Mouse (Mus musculus): ENCODE data around the gene Wrap73. TPM values are rescaled to one million over a fixed set of nuclear protein-coding genes. Genes with fewer than 3 reads are reported as not detected.

Wrap73 gene
- 52.0 and 54.6 TPM in 2 replicates for polyA plus RNA-seq (2016; fragmentation: Nextera tagmentation; extraction: Ambion mirVana)

DNA sequence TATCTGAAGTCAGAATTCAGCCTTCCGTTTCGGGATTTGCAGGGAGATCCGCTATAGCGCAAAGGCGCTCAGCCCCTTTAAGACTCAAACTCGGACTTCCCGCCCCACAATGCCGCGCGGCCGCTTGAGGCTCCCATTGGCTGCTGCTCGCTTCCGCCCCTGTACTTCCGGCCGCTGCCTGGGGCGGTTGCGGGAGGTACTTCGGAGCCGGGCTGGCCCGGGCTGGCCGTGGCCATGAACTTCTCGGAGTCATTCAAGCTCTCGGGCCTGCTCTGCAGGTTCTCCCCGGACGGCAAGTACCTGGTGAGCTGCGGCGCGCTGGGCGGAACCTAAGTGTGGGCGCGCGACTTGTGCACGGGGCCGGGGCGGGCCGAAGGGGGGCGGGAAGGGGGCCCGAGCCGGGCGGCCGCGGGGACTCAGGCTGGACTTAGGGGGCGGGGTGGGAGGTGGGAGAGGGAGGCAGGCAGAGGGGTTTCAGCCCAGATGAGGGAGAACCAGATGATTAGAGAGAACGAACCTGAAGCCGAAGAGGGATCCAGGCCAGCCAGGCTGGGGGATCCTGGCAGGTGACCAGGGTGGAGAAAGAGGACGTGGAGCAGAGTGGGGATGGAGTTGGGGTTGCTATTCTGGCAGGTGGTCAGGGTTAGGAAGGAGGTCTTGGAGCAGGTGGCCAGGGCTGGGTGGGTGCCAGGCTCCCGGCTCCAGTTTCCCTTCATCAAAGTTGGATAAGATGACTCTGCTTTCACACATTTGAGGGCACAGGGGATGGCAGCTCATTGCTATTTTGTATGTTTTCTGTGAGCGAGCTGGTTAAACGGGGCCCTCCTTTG lies at the start of gene Wrap73:
Gene Wrap73, plus strand, starts transcription at position 162 of the 830 bp plus-strand sequence.
- H3K9me3 ChIP-seq = no peaks in the 10 kb centered on the region
- 2% methylated on average over 49 of the region's 49 CpGs for WGBS
- H3K4me2 ChIP-seq = peak within 1 kb of the TSS; percentile 86
- H3K9ac ChIP-seq = peak within 1 kb of the TSS; percentile 79
- peak within 1 kb of the TSS; percentile 77; the same call in 1 of the 2 replicates for H3K27ac ChIP-seq
- H3K36me3 ChIP-seq (replicated peaks) = peaks cover 18% of the 10 kb centered on the region
- peaks cover 44% of the 10 kb centered on the region for H3K27me3 ChIP-seq
- peak within 1 kb of the TSS; percentile 83 for H3K4me3 ChIP-seq (replicated peaks)
- peak; percentile 95 for ATAC-seq (ENCODE audit: low FRiP score)
- H3K4me1 ChIP-seq = peaks cover 38% of the 10 kb centered on the region

DNA sequence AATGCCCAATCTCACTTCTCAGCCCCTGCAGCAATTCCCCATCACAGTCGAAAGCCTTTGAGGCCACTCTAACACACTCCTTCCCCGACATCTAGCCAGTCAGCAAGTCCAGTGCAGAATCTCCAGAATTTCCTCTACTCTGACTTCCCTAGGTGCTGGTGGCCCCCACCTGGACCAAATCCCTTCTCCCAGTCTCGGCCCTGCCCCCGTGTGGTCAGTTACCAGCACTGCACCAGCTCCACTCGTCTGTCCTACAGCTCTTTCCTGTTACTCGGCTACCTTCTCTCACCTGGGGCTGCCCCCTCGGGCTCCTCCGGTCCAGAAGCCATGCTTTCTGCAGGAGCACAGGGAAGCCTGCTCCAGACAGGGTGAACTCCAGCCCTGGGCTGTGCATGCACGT lies 49.0 kb upstream of the Wrap73 start:
- Histone ChIP-seq H3K4me2 (no peak overlapping the region), H3K4me3 (replicated peaks) (no peak overlapping the region), H3K36me3 (replicated peaks) (no peaks in the 10 kb centered on the region), H3K9me3 (no peaks in the 10 kb centered on the region), H3K4me1 (no peaks in the 10 kb centered on the region), H3K9ac (no peak overlapping the region), H3K27me3 (peaks cover 58% of the 10 kb centered on the region), H3K27ac (no peak overlapping the region)
- 28% methylated on average over 9 of the region's 9 CpGs for WGBS
- ATAC-seq (ENCODE audit: low FRiP score) = no peak

DNA sequence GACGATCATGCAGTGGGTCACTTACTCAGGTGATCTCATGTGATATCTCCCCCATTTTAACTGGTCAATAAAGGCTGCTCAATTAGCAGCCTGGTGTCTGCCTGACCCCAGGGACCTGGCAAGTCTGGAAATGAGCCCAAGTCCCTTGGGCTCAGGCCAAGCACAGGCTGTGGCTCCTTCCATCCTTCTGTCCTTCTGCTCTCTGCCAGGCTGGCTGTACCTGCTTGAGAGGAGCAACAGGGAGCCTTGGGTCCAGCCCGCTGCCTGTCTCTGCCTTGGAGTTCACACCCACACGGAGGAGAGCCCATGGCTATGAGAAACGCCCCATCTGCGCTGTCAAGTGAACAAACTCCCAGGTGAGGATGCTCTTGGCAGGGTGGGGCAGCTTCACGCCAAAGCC lies 46.1 kb upstream of the Wrap73 start:
- 24% methylated on average over 6 of the region's 6 CpGs for WGBS
- H3K27me3 ChIP-seq = peaks cover 43% of the 10 kb centered on the region
- no peaks in the 10 kb centered on the region for H3K9me3 ChIP-seq
- no peak for ATAC-seq (ENCODE audit: low FRiP score)
- no peak overlapping the region for H3K4me3 ChIP-seq (replicated peaks)
- H3K4me1 ChIP-seq = no peaks in the 10 kb centered on the region
- H3K36me3 ChIP-seq (replicated peaks) = no peaks in the 10 kb centered on the region
- no peak overlapping the region for H3K9ac ChIP-seq
- H3K27ac ChIP-seq = no peak overlapping the region
- H3K4me2 ChIP-seq = no peak overlapping the region

DNA sequence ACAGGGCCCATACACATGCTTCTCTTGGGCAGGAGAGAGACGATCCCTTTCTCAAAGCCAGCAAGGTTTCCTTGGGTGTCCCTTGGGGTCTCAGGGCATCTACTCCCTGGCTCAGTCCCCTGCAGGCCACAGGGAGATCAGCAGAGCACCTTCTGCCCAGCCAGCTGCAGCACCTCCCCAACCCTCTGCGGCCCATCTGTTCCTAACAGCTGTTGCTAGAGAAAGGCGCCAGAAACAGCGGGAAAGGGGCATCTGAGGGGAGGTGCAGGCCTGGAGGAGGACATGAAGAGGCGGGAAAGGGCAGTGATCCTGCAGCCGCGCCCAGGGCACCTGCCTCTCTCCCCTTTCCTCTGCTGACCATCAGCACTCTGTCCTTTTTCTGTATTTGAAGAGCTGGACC lies 42.8 kb upstream of the Wrap73 start:
- H3K27ac ChIP-seq = no peak overlapping the region

DNA sequence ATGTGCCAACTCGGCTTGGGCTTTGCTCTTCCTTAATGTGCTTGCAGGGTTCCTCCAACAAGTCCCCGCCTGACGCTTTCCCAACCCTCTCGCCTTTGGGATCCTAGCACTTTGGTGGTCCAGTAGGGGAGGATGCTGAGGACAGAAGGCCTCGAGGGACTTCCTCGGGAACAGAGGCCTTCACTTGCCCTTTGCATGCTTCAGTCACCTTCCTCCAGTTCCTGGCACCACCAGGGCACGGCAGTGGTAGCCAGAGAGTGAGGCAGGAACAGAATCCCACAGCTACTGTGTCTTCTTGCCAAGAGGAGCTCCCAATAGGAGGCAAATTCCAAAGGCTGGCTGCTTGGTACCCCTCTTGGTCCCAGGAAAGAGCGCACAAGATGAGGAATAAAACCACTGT lies 38.8 kb upstream of the Wrap73 start:
- no peak for ATAC-seq (ENCODE audit: low FRiP score)
- Histone ChIP-seq H3K9ac (no peak overlapping the region), H3K27me3 (peaks cover 47% of the 10 kb centered on the region), H3K36me3 (replicated peaks) (no peaks in the 10 kb centered on the region), H3K27ac (no peak overlapping the region), H3K4me1 (peaks cover 4% of the 10 kb centered on the region), H3K4me3 (replicated peaks) (no peak overlapping the region), H3K9me3 (no peaks in the 10 kb centered on the region), H3K4me2 (no peak overlapping the region)
- 81% methylated on average over 8 of the region's 8 CpGs for WGBS

More for the DNA sequence above, 42.8 kb upstream of the Wrap73 start:
- H3K36me3 ChIP-seq (replicated peaks) = no peaks in the 10 kb centered on the region
- no peak overlapping the region for H3K4me2 ChIP-seq
- H3K4me1 ChIP-seq = no peaks in the 10 kb centered on the region
- peaks cover 47% of the 10 kb centered on the region for H3K27me3 ChIP-seq
- no peak overlapping the region for H3K4me3 ChIP-seq (replicated peaks)
- WGBS = 72% methylated on average over 7 of the region's 7 CpGs
- no peak for ATAC-seq (ENCODE audit: low FRiP score)
- H3K9ac ChIP-seq = no peak overlapping the region
- no peaks in the 10 kb centered on the region for H3K9me3 ChIP-seq

DNA sequence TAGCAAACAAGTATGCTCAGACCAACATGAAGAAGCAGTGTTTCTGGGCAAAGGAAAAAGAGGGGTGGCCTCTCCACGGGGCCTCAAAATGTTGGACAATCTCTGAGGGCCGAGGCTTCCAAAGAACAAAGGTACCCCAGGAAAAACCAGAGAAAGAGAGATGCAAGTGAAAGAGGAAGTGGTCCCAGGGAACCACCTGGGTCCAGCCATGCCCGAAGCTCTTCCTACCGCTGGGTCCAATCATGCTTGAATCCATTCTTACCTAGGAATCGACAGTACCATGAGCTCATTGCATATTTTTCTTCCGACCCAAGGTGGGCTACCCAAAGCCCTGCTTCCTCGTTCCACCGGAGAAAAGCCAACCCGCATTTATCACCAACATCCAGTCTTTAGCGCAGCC lies 38.3 kb upstream of the Wrap73 start:
- H3K4me2 ChIP-seq = no peak overlapping the region
- H3K4me3 ChIP-seq (replicated peaks) = no peak overlapping the region
- WGBS = 86% methylated on average over 10 of the region's 10 CpGs
- H3K9ac ChIP-seq = no peak overlapping the region
- ATAC-seq (ENCODE audit: low FRiP score) = no peak
- no peaks in the 10 kb centered on the region for H3K36me3 ChIP-seq (replicated peaks)
- H3K27ac ChIP-seq = no peak overlapping the region
- H3K9me3 ChIP-seq = no peaks in the 10 kb centered on the region
- H3K4me1 ChIP-seq = peaks cover 4% of the 10 kb centered on the region
- peaks cover 47% of the 10 kb centered on the region for H3K27me3 ChIP-seq

DNA sequence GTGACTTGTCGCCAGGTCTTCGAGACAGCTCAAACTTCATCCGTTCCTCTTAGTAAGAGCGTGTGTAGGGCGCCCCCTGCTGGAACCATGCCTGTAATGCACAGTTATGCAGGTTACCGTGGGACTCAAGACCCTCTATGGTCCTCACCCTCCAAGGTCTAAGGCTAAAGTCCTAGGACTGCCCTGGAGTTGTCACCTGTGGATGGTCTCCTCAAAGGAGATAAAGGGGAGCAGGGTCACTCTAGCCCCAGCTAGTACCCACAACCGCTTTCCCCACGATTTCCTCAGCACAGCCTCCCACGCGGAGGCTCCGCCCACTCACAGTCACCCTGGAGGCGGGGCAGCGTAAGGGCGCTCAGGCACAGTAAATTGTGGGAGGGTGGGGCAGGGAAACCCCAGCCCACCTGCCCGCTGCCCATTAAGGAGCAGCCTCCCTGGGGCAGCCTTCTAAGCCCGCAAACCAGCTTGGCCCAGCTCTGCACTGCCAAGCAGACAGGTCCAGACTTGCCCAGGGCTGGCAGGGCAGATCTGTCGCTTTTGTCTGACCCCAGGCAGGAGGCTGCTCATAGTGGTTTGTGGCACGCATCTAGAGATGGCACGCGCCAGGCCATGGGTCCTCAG lies 36.7 kb upstream of the Wrap73 start:
- Histone ChIP-seq H3K36me3 (replicated peaks) (no peaks in the 10 kb centered on the region), H3K4me1 (peaks cover 4% of the 10 kb centered on the region), H3K9me3 (no peaks in the 10 kb centered on the region), H3K27me3 (peaks cover 52% of the 10 kb centered on the region), H3K9ac (0 out of 2 replicates have a peak overlapping the region, but pooled peaks have one; percentile 14), H3K4me3 (replicated peaks) (peak overlapping the region; percentile 13; the same call in 1 of the 2 replicates), H3K4me2 (peak overlapping the region; percentile 43), H3K27ac (no peak overlapping the region)
- WGBS = 21% methylated on average over 20 of the region's 20 CpGs
- peak; percentile 57; the same call in 1 of the 2 replicates for ATAC-seq (ENCODE audit: low FRiP score)

DNA sequence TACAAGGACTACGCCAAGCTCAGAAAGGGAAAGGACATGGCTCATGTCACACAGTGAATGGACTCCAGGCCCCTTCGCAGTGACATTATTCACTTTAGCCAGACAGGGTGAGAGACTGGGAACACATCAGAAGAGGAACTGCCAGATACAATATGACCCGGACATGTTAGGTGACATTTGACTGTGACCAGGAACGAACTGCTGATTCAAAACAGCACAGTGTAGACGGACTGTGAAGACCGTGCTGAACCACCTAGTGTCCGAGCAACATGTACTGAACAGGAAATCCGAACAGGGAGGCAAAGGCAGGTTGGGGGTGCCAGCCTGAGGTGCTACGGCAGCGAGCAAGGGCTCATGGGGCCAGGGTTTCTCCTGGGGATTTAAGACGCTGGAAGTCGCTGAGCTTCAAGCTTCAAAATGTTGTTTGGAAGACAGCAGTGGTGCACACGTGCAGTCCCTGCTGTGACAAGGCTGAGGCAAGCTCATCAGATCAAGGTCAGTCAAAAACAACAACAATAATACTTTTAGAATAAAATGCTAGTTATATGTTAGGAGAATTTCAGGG lies 35.6 kb upstream of the Wrap73 start:
- ATAC-seq (ENCODE audit: low FRiP score) = no peak
- peaks cover 51% of the 10 kb centered on the region for H3K27me3 ChIP-seq
- no peak overlapping the region for H3K9ac ChIP-seq
- no peaks in the 10 kb centered on the region for H3K9me3 ChIP-seq
- peaks cover 4% of the 10 kb centered on the region for H3K4me1 ChIP-seq
- H3K36me3 ChIP-seq (replicated peaks) = no peaks in the 10 kb centered on the region
- H3K27ac ChIP-seq = no peak overlapping the region
- WGBS = 82% methylated on average over 13 of the region's 13 CpGs
- no peak overlapping the region for H3K4me3 ChIP-seq (replicated peaks)
- H3K4me2 ChIP-seq = no peak overlapping the region

DNA sequence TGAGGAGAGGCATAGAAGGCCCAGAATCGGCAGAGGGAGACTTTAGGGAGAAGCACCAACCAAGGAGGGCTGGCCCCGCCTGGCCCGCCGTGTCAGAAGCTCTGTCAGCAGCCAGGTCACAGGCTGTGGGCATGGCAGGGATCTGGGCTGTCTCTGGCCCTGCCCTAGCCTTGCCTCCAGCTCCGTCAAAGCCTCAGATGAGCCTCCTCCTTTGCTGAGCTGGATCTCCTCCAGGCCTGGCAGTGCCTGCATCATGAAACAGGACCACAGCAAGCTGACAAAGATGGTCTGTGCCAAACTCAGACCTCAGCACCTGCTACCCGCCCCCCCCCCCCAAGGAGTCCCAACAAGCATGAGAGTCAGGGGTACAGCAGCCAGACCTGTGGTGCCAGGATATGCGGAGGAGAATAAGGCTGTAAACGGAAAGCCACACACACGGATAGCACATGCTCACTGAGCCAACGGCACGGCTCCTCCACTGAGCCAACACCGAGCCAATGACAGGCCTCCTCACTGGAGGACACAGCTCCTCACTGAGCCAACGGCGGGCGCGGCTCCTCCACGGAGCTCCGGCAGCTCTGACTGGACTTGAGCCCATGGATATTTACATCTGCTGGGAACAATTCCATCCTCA lies 32.8 kb upstream of the Wrap73 start:
- H3K27me3 ChIP-seq = peaks cover 28% of the 10 kb centered on the region
- H3K4me3 ChIP-seq (replicated peaks) = no peak overlapping the region
- no peak for ATAC-seq (ENCODE audit: low FRiP score)
- no peak overlapping the region for H3K9ac ChIP-seq
- H3K4me2 ChIP-seq = no peak overlapping the region
- H3K9me3 ChIP-seq = no peaks in the 10 kb centered on the region
- no peak overlapping the region for H3K27ac ChIP-seq
- peaks cover 4% of the 10 kb centered on the region for H3K4me1 ChIP-seq
- H3K36me3 ChIP-seq (replicated peaks) = no peaks in the 10 kb centered on the region
- WGBS = 56% methylated on average over 18 of the region's 18 CpGs

DNA sequence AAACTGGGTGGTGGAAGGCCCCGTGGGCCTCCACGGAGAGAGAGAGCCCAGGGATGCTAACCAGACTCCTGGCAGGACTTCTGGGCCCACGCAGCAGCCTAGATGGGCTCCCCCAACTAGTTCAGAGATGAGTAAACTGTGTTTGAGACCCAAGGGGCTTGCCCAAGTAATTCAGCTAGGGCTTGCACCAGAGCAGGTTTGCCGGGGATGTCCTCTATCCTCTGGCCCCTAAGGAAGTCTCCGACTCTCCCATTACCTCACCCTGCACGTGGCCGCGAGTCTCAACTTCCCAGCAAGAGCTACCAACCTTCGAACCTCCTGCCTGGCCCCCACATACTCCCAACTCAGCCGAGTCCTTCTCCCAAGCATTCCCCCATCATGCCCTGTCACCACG lies 32.3 kb upstream of the Wrap73 start:
- Histone ChIP-seq H3K4me3 (replicated peaks) (no peak overlapping the region), H3K27ac (no peak overlapping the region), H3K27me3 (peaks cover 24% of the 10 kb centered on the region), H3K9ac (no peak overlapping the region), H3K9me3 (no peaks in the 10 kb centered on the region), H3K36me3 (replicated peaks) (no peaks in the 10 kb centered on the region), H3K4me1 (peaks cover 4% of the 10 kb centered on the region), H3K4me2 (no peak overlapping the region)
- 84% methylated on average over 11 of the region's 11 CpGs for WGBS
- no peak for ATAC-seq (ENCODE audit: low FRiP score)

DNA sequence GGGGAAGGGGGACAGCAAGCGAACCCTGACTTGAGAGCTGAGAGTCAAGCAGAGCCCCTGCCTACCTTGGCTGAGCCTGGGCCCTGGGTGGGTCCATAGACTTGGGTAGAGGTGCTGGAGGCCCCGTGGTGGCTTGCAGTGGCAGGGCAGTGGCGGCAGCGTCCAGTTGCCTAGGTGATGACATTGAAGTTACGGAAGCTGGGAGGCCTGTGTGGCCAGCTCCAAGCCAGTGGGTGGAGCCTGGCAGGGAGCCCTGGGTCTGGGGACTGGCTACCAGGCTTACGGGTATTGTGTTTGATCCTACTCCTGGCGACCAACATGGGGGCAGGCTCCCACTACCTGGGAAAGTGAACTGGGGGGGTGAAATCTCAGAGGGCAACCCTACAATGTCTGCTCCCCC lies 25.8 kb upstream of the Wrap73 start:
- Histone ChIP-seq H3K36me3 (replicated peaks) (no peaks in the 10 kb centered on the region), H3K27me3 (peaks cover 12% of the 10 kb centered on the region), H3K9me3 (no peaks in the 10 kb centered on the region), H3K4me1 (no peaks in the 10 kb centered on the region; the same call in 1 of the 2 replicates), H3K9ac (no peak overlapping the region), H3K27ac (no peak overlapping the region), H3K4me3 (replicated peaks) (no peak overlapping the region), H3K4me2 (no peak overlapping the region)
- no peak for ATAC-seq (ENCODE audit: low FRiP score)
- 49% methylated on average over 7 of the region's 7 CpGs for WGBS

DNA sequence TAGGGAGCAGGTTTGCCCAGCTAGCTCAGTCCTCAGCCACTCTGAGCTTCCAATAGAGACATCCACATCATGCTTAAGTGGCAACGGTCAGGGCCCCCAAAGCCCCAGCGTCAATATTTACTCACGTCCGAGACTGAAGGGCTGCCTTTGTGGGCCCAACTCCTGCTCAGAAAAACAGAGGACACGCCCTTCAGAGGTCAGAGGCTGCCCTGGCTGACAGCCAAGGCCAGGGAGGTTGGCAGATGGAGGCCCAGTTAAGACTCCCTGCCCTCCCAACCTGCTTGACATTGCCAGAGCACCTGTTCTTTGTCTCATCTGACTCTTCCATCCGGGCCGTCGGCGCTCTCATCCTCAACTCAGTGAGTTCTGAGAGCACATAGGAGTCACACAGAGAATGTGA lies 23.4 kb upstream of the Wrap73 start:
- H3K9ac ChIP-seq = no peak overlapping the region
- no peaks in the 10 kb centered on the region for H3K9me3 ChIP-seq
- peaks cover 12% of the 10 kb centered on the region for H3K27me3 ChIP-seq
- 74% methylated on average over 9 of the region's 9 CpGs for WGBS
- no peak overlapping the region for H3K4me2 ChIP-seq
- no peak for ATAC-seq (ENCODE audit: low FRiP score)
- H3K4me1 ChIP-seq = no peaks in the 10 kb centered on the region; the same call in 1 of the 2 replicates
- H3K4me3 ChIP-seq (replicated peaks) = no peak overlapping the region
- no peaks in the 10 kb centered on the region for H3K36me3 ChIP-seq (replicated peaks)
- no peak overlapping the region for H3K27ac ChIP-seq
